Mouse (Mus musculus) liver, adult (tissue): ENCODE measurements around the gene Cmc1.

Source experiments
- GATA4 ChIP-seq: IDR thresholded peaks from 2 replicates; pipeline ENCODE4 v1.6.1; 2014; ENCODE audit warnings: mild to moderate bottlenecking, low read length; ENCODE audit not compliant: insufficient replicate concordance

The Cmc1 gene

GRCm38 (mm10) chr9:118159936-118160335 lies 10.0 kb upstream of the Cmc1 start:
- peak; percentile 98; the same call in 1 of the 2 replicates for TF ChIP-seq GATA4

GRCm38 (mm10) chr9:118158201-118158600 lies 8.2 kb upstream of the Cmc1 start:
- TF ChIP-seq GATA4 = no peak

DNA sequence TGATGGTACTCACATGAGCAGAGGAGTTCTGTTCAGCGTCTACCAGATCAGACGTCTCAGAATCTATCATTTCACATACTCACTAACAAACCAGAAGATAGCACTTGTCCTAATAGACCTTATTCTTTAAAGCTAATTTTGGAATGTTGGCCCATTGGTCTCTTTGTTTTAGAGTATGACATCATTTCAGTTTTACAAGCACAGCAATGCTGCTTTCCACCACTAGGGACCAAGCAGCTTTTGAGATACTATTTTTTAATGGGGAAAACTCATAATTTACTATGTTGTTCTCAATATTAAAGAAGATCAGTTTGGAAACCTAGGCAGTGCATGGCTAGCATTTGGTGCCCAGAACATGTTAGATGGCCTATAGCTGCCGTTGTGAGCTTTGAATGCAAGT lies 7.3 kb upstream of the Cmc1 start:
- no peak for TF ChIP-seq GATA4

- no peak for TF ChIP-seq GATA4
Observed at GRCm38 (mm10) chr9:118154666-118155065, 4.7 kb upstream of the Cmc1 start.

- no peak for TF ChIP-seq GATA4
Observed at GRCm38 (mm10) chr9:118151221-118151507, 1.2 kb upstream of the Cmc1 start.

- TF ChIP-seq GATA4 = no peak
Observed at GRCm38 (mm10) chr9:118150429-118151220, 648 bp upstream of the Cmc1 start.

DNA sequence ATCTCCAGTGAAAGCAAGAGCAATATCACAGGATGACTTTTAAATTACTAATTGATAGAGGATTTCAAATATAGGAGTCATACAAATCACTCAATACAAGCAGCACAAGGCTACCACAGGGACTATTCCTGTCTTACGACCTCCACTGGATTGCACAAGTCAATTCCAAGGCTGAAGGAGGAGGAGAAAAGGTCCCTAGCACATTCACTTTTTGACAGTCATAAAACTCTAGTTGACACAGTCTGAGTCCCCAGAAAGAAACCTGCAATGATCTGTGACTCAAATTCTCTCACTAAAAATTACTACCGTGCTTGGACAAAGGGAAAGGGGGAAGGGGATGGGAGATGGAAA lies 39.6 kb downstream of the Cmc1 start:
- TF ChIP-seq GATA4 = no peak

DNA sequence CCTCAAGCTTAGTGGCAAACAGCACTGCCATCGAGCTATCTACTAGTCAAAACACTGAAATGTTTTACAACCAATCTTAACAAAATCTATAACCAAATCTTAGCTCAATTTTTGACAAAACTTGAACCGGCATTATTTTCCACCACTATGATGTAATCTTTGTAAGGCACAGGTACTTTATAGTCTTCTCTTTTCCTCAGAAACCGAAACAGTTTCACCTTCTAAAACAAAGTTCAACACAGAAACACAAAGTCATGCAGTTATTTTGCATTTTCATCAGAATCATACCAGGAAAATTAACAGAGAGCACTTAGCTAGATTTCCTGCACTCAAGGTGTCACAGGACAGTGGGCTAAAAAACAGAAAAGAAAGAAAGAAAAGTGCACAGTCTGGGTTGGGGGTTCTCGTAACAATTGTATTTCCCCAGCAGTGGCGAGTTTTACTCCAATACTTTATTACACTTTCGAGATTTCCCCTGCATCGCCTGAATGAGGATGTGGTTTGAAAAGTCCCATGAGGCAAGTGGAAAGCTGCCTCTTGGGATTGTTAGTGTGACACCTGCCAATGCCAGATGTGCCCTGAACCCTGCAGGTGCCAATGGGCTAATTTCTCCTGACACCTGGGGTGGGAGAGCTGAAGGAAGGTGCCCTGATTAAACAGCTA lies 40.1 kb downstream of the Cmc1 start:
- no peak for TF ChIP-seq GATA4

GRCm38 (mm10) chr9:118108527-118109011 lies 41.4 kb downstream of the Cmc1 start:
- TF ChIP-seq GATA4 = no peak

- TF ChIP-seq GATA4 = no peak
Observed at GRCm38 (mm10) chr9:118101802-118102201, 48.2 kb downstream of the Cmc1 start.

DNA sequence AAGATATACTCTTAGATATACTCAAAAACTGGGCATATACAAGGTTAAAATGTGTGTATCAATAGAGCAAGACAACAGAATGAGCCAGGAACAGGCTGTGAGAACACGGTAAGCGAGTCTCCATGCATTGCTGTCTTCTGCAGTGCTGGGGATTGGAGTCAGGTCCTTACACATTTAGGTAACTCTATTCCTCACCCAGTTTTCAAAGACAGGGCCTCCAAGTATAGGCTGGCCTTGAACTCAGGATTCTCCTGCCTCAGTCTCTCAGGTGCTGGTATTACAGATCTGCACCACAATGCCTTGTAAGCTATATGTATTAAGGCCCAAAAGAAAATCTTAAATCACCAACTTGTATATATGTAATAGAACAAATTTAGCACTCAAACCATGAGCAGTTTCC lies 49.5 kb downstream of the Cmc1 start:
- no peak for TF ChIP-seq GATA4

DNA sequence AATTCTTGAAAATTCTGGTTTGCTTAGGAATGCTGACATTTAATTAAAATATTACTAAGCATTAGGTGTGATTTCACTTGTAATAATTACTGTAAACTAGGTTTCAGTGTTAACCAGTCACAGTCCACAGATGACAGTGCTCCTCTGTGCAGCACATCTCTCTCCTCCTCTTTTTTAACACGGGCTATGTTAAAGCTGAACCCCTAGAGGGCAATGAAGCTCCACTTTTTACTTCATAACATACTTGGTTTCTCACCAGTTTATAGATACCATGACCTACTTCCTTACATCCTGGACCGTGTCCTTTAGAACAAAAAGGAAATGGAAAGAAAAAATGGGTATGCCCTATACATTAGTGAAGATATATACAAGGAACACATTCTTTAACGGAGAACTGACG lies 50.6 kb downstream of the Cmc1 start:
- TF ChIP-seq GATA4 = no peak

DNA sequence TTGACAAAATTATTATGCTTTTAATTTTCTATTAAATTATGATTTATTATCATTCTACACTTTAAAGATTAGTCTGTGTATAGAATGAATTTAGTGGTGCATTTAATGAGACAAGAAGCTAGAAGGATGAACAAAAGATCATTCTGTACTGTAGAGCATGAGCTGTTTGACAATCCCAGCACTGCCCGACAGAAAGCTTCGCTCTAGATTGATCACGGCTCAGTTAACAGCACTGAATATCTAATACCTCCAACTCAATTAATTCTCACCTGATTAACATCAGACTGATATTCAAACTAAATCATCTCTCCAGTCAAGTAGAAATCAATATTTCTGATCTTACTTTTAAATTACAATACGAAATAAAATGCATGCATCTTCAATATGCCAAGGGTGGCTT lies 66.1 kb downstream of the Cmc1 start:
- no peak for TF ChIP-seq GATA4

DNA sequence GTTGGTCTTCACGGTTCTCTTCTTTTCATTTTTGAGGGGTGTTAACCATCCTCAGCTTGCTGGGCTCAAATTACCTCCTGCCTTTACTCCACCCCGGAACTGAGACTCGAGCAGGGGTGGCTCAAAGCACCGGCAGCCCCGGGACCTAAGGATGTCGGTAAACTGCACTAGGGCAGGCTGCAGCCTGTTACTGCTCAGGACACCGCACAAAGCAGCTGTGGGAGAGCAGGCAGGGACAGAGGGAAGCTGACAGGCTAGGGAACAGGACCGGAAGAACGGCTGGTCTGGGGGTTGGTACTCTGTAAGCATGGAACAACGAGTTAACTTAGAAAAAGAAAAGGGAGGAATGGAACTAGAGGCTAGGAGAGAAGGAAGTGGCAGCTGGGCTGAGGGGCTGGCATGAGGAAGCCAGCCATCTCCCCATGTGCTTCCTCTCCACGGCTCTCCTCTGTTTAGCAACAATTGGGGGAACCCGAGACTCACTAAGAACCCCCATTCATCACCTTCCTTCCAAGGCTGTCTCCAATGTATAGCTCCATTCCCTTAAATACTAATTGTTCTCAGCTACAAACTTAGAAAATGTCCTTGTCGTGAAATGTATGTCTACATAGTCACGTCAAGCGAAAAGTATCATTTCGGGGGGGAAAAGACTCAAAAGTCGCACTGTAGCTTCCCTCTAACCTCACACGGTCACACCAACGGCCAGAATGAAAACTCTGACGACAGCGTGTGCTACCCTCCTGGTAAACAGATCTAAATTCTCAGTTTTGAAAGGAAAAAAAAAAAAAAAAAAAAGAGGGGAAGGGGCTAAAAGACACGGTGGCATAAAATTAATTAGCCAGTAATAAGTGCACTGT lies 67.2 kb downstream of the Cmc1 start:
- TF ChIP-seq GATA4 = no peak

- no peak for TF ChIP-seq GATA4
Observed at GRCm38 (mm10) chr9:118073358-118073757, 76.6 kb downstream of the Cmc1 start.

DNA sequence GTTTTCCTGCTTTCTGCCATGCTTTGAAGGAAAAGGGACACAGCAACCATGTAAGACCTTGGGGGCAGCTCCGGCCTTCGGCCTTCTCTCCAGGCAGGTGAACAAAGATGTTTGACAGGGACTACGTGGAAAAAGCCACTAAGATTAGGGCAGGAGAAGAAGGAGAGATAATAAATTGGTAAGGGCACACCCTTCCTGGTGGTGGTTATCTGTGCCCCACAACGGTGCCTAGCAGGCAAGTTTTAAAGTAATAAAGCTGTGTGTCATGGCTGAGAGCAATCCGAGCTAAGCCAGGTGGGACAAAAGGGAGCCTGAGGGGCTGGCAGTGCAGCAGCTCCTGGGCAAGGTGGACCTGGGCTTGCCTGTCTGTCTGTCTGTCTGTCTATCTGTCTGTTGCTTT lies 77.9 kb downstream of the Cmc1 start:
- no peak for TF ChIP-seq GATA4
